Mouse (Mus musculus): ENCODE data around the gene Serpinh1. TPM values are rescaled to one million over a fixed set of nuclear protein-coding genes. Genes with fewer than 3 reads are reported as not detected.
A peak's percentile ranks its signal among the peaks of the same experiment; 100 is the strongest.

The Serpinh1 gene
- total RNA-seq, 2 experiments from 2014 or later: 69.4 to 103 TPM

DNA sequence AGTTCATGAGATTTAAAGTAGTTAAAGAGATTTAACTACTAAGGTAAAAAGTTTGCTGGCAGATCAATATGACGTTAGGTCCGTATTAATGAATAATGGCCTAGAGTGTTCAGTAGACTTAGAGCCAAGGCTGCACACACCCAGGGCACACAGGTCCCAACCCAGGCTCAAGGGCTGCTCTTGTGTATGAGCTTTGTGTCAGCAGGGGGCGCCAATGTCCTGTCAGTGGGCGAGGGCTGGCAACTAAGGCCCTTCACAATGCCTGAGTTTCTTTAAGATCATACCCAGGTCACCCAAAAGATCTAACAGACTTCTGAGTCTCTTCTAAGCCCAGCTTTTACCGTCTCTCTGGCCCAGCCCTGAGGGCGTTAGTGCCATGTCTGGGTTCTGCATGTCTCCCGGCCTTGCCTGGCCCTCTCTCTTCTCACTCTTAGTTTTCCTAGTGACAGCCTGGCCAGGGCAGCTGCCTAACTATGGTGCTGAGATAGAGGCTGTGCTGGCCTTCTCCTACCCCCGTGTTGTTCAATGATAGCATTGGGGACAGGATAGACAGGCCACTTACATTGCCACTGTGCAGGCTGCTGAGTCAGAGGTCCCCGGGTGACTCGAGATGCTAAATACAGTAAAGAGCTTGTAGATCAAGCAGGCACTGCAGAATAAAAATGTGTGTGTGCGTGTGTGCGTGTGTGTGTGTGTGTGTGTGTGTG is 20.1 kb downstream of the Serpinh1 start:
- intact Hi-C loops (cut with DNase I): loop anchor here (1.0 to 2.0 kb wide), 2 partner anchors 32 to 120 kb away; no protein-coding TSS in a partner anchor
- DNase-seq: peak; percentile 81 to 85

DNA sequence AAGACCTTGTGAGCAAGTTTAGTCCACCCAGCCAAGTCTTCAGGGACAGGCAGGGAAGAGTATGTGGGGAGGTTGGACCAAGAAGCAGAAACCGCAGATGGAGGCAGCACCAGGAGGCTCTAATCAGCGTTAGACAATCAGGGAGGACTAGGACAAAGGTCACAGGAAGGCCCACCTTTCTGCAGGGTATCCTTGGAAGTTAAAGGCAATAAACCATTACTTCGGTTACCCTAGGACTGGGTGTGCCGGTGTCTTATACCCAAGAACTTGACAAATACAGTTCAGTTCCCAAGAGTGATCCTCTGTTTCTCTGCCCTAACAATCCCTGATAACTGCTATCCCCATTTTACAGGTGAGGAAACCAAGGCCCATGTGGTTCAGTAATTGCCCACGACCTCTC is 23.0 kb downstream of the Serpinh1 start:
- intact Hi-C loops (cut with DNase I): no loop called here
- DNase-seq: no peak

DNA sequence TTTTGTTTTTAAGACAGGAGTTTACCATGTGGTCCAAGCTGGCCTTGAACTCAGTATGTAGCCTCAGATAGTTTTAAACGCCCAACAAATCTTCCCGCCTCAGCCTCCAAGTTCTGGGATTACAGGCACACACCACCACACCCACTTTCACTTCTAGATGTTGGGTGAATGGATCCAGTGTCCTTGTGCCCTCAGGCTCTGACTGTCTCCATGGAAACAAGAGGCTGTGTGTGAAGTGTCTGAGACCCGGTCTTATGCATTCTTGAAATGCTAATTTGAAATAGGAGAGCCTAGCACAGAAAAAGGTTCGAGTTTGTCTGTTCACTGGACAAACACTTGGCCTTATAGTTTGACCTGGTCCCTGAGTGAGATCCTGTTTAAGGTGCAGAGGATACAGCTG is 24.2 kb downstream of the Serpinh1 start:
- no peak for DNase-seq
- intact Hi-C loops (cut with DNase I): no loop called here

DNA sequence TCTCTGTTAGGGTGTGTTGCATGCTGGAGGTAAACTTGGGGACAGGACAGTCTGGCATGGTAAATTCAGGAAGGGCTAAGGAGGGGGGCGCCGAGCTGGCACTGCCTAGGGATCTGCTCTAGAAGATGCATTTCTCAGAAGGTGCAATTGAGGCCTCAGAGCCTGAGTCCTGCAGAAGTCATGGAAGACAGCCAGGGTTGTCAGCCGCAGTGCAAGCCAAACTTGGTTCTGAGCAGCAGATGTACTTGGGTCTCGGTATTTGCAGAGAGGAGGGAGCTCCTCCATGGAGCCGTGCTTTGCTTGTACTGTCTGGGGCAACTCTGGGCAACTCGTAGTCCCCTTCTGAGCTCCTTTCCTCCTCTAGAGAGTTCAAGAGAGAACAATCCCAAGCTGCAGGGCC is 26.9 kb downstream of the Serpinh1 start:
- intact Hi-C loops (cut with DNase I): no loop called here
- DNase-seq: no peak

- intact Hi-C loops (cut with DNase I): no loop called here
- no peak for DNase-seq
Observed at GRCm38 (mm10) chr7:99324810-99325209, 28.2 kb downstream of the Serpinh1 start.

- DNase-seq: no peak
- intact Hi-C loops (cut with DNase I): no loop called here
Observed at GRCm38 (mm10) chr7:99323321-99323700, 29.7 kb downstream of the Serpinh1 start.

- no peak for DNase-seq
- intact Hi-C loops (cut with DNase I): no loop called here
Observed at GRCm38 (mm10) chr7:99322691-99323320, 30.2 kb downstream of the Serpinh1 start.

GRCm38 (mm10) chr7:99320524-99320923 is 32.5 kb downstream of the Serpinh1 start:
- DNase-seq: no peak
- intact Hi-C loops (cut with DNase I): no loop called here

DNA sequence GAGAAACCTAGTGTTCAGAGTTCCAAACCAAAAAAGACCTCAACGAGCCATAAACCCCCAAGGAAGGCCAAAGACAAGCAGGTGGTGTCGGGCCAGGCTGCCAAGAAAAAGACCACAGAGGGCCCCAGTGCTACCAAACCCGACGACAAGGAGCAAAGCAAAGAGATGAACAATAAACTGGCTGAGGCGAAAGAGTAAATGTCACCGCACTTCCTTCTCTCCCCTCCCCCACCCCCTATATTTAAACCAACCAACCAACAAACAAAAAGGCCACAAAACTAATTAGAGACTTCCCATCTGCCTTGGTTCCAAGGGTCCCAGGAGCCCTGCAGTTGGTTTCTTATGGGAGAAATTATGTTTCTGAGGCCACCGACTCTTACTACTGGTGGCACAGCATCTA is 35.6 kb downstream of the Serpinh1 start:
- intact Hi-C loops (cut with DNase I): no loop called here
- no peak for DNase-seq

DNA sequence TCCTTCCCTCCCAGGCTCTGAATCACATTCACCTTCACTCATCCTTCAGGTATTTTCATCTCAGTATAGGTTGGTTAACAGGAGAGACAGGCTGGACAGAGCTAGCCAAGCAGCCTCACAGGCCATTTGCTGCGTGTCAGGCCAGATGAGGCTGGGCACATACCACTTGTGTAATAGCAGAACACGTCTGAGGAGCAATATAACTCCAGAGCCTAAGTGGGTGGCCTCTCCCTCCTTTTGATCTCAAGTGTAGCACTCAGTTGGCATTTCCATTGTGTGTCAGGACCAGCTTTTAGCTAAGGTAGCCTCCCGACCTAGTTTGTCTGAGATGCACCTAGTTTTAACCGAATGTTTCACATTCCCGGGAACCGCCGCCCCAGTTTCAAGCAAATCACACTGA is 36.8 kb downstream of the Serpinh1 start:
- intact Hi-C loops (cut with DNase I): no loop called here
- no peak for DNase-seq

GRCm38 (mm10) chr7:99314565-99314964 is 38.5 kb downstream of the Serpinh1 start:
- intact Hi-C loops (cut with DNase I): no loop called here
- no peak for DNase-seq

DNA sequence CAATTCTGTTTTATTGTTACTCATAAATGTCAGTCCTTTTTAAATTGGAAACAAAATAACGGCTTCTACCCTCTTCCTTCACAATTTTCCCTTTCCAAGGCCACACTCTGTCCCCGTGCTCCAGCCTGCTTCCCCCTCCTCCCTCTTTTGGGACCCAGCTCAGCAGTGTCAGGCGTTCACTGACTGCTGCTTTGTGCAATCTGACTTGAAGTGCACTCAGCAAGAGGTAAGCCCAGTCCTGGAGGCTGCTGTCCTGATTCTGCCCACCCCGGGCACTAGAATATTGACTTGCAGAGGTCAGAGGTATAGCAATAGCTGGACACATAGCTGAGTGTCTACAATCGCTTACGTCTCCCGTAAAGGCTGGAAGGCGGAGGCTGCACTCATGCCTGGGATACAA is 39.8 kb downstream of the Serpinh1 start:
- intact Hi-C loops (cut with DNase I): no loop called here
- no peak for DNase-seq

DNA sequence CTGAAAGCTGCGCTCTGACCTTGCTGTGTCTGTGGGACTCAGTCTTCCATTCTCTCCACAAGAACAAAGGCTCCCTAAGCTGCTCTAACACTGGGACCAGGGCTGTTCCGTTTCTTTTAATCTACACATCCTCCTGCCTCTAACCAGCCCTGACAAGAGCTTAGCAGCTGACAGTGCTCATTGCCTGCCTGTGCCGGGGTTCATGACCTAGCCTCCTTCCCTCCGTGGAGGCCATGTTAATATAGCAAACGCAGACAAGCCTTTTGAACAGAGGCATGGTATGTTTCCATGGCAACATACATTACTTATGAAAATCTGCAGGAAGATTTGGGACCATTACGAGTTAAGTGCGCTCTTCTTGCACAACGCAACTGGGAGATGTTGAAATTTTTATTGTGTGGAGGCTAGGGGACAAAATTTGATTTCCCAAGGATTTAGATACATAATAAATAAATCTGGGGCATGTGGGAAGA is 40.3 kb downstream of the Serpinh1 start:
- DNase-seq: no peak
- intact Hi-C loops (cut with DNase I): no loop called here

GRCm38 (mm10) chr7:99312058-99312457 is 41.0 kb downstream of the Serpinh1 start:
- intact Hi-C loops (cut with DNase I): no loop called here

DNA sequence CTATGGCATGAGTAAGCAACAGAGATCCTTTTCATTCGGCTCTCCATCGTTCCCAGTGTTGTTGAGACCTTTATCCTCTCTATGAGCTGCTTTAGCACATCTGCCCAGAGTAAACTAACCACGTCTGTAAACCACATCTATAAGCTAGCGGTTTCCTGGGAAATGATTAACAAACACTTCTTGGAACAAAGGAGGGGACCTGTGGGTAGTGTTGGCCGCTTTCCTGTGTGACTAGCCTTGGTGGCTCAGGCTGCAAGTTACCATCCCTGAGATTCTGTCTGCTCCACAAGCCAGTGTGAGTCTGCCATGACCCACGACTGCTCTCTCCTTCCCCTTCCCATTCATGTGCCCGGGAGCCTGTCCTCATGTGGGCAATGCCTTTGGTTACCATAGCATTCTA is 41.6 kb downstream of the Serpinh1 start:
- no peak for DNase-seq
- intact Hi-C loops (cut with DNase I): no loop called here

More at GRCm38 (mm10) chr7:99312058-99312457, 41.0 kb downstream of the Serpinh1 start:
- DNase-seq: no peak

DNA sequence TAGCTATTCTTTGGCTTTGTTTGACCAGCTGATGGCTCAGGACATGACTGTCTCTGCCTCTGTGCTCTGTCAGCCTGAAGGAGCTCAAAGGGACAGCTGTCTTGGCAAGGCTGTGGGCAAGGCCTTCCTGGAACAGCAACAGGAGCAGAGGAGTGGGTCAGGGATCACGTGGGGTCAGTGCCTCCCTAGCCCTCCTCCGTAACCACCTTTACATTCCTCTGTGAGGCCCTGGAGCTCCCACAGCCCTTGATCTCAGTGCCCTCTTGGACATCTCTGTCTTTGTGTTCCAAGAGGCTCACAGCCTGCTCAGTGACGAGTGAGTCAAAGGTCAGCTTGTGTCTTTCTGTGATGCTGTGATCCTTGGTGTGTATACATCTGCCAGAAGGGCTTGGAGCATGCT is 46.4 kb downstream of the Serpinh1 start:
- intact Hi-C loops (cut with DNase I): no loop called here
- no peak for DNase-seq

- intact Hi-C loops (cut with DNase I): no loop called here
Observed at GRCm38 (mm10) chr7:99305688-99306087, 47.4 kb downstream of the Serpinh1 start.

DNA sequence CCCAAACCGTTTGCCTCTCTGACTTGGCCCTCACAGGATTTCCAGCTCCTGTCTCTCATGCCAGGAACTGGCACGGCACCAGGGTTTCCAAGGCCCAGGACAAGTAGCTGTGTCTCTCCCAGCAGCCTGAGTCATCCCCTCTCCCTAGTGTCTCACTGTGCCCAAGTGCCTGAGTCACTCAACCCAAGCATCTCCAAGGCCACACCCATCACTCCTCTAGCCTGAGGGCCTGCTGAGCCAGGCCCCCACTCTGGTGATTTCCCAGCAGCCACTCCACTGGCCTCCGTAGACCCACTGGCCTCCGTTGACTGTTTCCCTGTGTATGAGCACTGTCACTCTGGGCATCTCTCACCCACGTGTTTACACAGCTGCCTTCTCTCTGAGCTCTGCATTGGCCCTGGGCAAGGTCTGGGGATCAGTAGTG is 48.1 kb downstream of the Serpinh1 start:
- intact Hi-C loops (cut with DNase I): no loop called here
- peak; percentile 76 to 84 for DNase-seq

More at GRCm38 (mm10) chr7:99305688-99306087, 47.4 kb downstream of the Serpinh1 start:
- no peak for DNase-seq

- intact Hi-C loops (cut with DNase I): no loop called here
- no peak for DNase-seq
Observed at GRCm38 (mm10) chr7:99304029-99304428, 49.0 kb downstream of the Serpinh1 start.

- intact Hi-C loops (cut with DNase I): no loop called here
- DNase-seq: no peak
Observed at GRCm38 (mm10) chr7:99300650-99301175, 52.3 kb downstream of the Serpinh1 start.

All from gastrocnemius, postnatal 36 days (tissue).